Mouse (Mus musculus) limb, embryonic 15.5 days (tissue): ENCODE measurements around the gene Dnase2a. TPM values are rescaled to one million over a fixed set of nuclear protein-coding genes. Genes with fewer than 3 reads are reported as not detected.

Experiments
- ATAC-seq: fragments of 200-750 bp; cut with Nextera tagmentation; 2 replicates; pipeline ENCODE4 v1.8.0; 2017; ENCODE audit warnings: low read depth, moderate TSS enrichment; ENCODE audit not compliant: insufficient number of reproducible peaks, low FRiP score, low TSS enrichment
- H3K27ac ChIP-seq: fragments of 300-500 bp; sonication (generic); 2 replicates; pipeline ENCODE4 v1.5.1; 2015; ENCODE audit warnings: moderate library complexity, mild to moderate bottlenecking, inconsistent platforms
- H3K27me3 ChIP-seq: fragments of 300-500 bp; sonication (generic); 2 replicates; pipeline ENCODE4 v1.6.1; 2015; ENCODE audit warnings: inconsistent platforms
- H3K36me3 ChIP-seq: fragments of 300-500 bp; sonication (generic); 2 replicates; pipeline ENCODE4 v1.6.1; 2015; ENCODE audit warnings: inconsistent platforms
- H3K4me1 ChIP-seq: fragments of 300-500 bp; sonication (generic); 2 replicates; pipeline ENCODE4 v1.6.1; 2015; ENCODE audit warnings: inconsistent platforms
- H3K4me2 ChIP-seq: fragments of 300-500 bp; sonication (generic); 2 replicates; pipeline ENCODE4 v1.6.1; 2015; ENCODE audit warnings: mild to moderate bottlenecking, inconsistent platforms
- H3K4me3 ChIP-seq: fragments of 300-500 bp; sonication (generic); 2 replicates; pipeline ENCODE4 v1.5.1; 2015; ENCODE audit warnings: mild to moderate bottlenecking, inconsistent platforms
- H3K9ac ChIP-seq: fragments of 300-500 bp; sonication (generic); 2 replicates; pipeline ENCODE4 v1.6.1; 2015; ENCODE audit warnings: inconsistent platforms
- H3K9me3 ChIP-seq: fragments of 300-500 bp; sonication (generic); 2 replicates; pipeline ENCODE4 v1.6.1; 2016; ENCODE audit warnings: inconsistent platforms
- WGBS: fragments of 180-500 bp; shearing (Covaris S2); methylation state at CpG from one replicate; pipeline ENCODE4 v1.1.7; 2015; 5-methylcytosine and 5-hydroxymethylcytosine counted together
- polyA plus RNA-seq: library from polyadenylated mRNA; unstranded; fragments of >200 nt; fragmentation: Nextera tagmentation; extraction: Ambion mirVana; gene quantifications from 2 replicates; pipeline ENCODE4 v1.2.1, GENCODE M21; 2015

Gene Dnase2a
- polyA plus RNA-seq = 19.2 and 22.1 TPM in 2 replicates

- peak within 1 kb of the TSS; percentile 48 for H3K9ac ChIP-seq
- H3K4me1 ChIP-seq = peaks cover 31% of the 10 kb centered on the region
- H3K4me2 ChIP-seq = peak within 1 kb of the TSS; percentile 71
- H3K4me3 ChIP-seq = peak within 1 kb of the TSS; percentile 55
- peak; percentile 92 for ATAC-seq
- no peaks in the 10 kb centered on the region for H3K9me3 ChIP-seq
- peaks cover 35% of the 10 kb centered on the region for H3K27me3 ChIP-seq
- 0 out of 2 replicates have a peak, but pooled peaks cover 3% of the 10 kb centered on the region for H3K36me3 ChIP-seq
- H3K27ac ChIP-seq = peak within 1 kb of the TSS; percentile 35
- under 1% methylated on average over 45 of the region's 45 CpGs for WGBS
These were observed at the start of gene Dnase2a for GRCm38 (mm10) chr8:84908421-84909161. Gene Dnase2a (plus strand): TSS chr8:84908560.

GRCm38 (mm10) chr8:84871376-84872308, 36.7 kb upstream of the Dnase2a start, which contains the start of gene Syce2:
Gene Syce2 (plus strand): TSS chr8:84872111.
- H3K9me3 ChIP-seq = no peaks in the 10 kb centered on the region
- peak; percentile 62 for ATAC-seq
- peak within 1 kb of the TSS; percentile 30; the same call in 1 of the 2 replicates for H3K27ac ChIP-seq
- H3K4me2 ChIP-seq = peak within 1 kb of the TSS; percentile 98
- peaks cover 13% of the 10 kb centered on the region for H3K4me1 ChIP-seq
- peak within 1 kb of the TSS; percentile 37 for H3K9ac ChIP-seq
- peak within 1 kb of the TSS; percentile 52 for H3K4me3 ChIP-seq
- no peaks in the 10 kb centered on the region for H3K27me3 ChIP-seq
- WGBS = 12% methylated on average over 46 of the region's 46 CpGs
- peaks cover 36% of the 10 kb centered on the region for H3K36me3 ChIP-seq

- Histone ChIP-seq H3K4me2 (peak overlapping the region; percentile 98), H3K9ac (peak overlapping the region; percentile 37), H3K36me3 (peaks cover 28% of the 10 kb centered on the region), H3K27me3 (no peaks in the 10 kb centered on the region), H3K27ac (peak overlapping the region; percentile 30; the same call in 1 of the 2 replicates), H3K9me3 (no peaks in the 10 kb centered on the region), H3K4me3 (peak overlapping the region; percentile 52), H3K4me1 (peaks cover 13% of the 10 kb centered on the region)
- ATAC-seq = peak; percentile 57; the same call in 1 of the 2 replicates
- 2% methylated on average over 53 of the region's 54 CpGs for WGBS
These were observed 35.9 kb upstream of the Dnase2a start for GRCm38 (mm10) chr8:84872309-84872965.

GRCm38 (mm10) chr8:84873016-84873415, 35.3 kb upstream of the Dnase2a start:
- Histone ChIP-seq H3K9ac (no peak overlapping the region), H3K4me2 (peak overlapping the region; percentile 98), H3K36me3 (peaks cover 22% of the 10 kb centered on the region), H3K4me1 (peaks cover 13% of the 10 kb centered on the region), H3K9me3 (no peaks in the 10 kb centered on the region), H3K27me3 (no peaks in the 10 kb centered on the region), H3K27ac (no peak overlapping the region), H3K4me3 (peak overlapping the region; percentile 52)
- 46% methylated on average over 4 of the region's 4 CpGs for WGBS
- ATAC-seq = no peak

GRCm38 (mm10) chr8:84874339-84874738, 34.0 kb upstream of the Dnase2a start:
- Histone ChIP-seq H3K36me3 (peaks cover 9% of the 10 kb centered on the region), H3K27me3 (no peaks in the 10 kb centered on the region), H3K4me1 (peaks cover 13% of the 10 kb centered on the region), H3K4me3 (no peak overlapping the region), H3K9me3 (no peaks in the 10 kb centered on the region), H3K27ac (no peak overlapping the region), H3K9ac (no peak overlapping the region), H3K4me2 (no peak overlapping the region)
- 85% methylated on average over 3 of the region's 3 CpGs for WGBS
- no peak for ATAC-seq

GRCm38 (mm10) chr8:84877297-84878035, 30.9 kb upstream of the Dnase2a start:
- no peaks in the 10 kb centered on the region for H3K36me3 ChIP-seq
- no peaks in the 10 kb centered on the region for H3K27me3 ChIP-seq
- H3K4me1 ChIP-seq = peaks cover 6% of the 10 kb centered on the region
- 73% methylated on average over 3 of the region's 3 CpGs for WGBS
- H3K27ac ChIP-seq = no peak overlapping the region
- H3K9ac ChIP-seq = no peak overlapping the region
- H3K9me3 ChIP-seq = no peaks in the 10 kb centered on the region
- no peak overlapping the region for H3K4me3 ChIP-seq
- H3K4me2 ChIP-seq = no peak overlapping the region
- ATAC-seq = no peak

GRCm38 (mm10) chr8:84878915-84879314, 29.4 kb upstream of the Dnase2a start:
- H3K9ac ChIP-seq = no peak overlapping the region

GRCm38 (mm10) chr8:84884728-84885127, 23.6 kb upstream of the Dnase2a start:
- Histone ChIP-seq H3K4me2 (no peak overlapping the region), H3K27ac (no peak overlapping the region), H3K4me3 (no peak overlapping the region), H3K4me1 (no peaks in the 10 kb centered on the region), H3K27me3 (no peaks in the 10 kb centered on the region), H3K9me3 (no peaks in the 10 kb centered on the region), H3K9ac (no peak overlapping the region), H3K36me3 (peaks cover 38% of the 10 kb centered on the region)
- WGBS = 79% methylated on average over 4 of the region's 4 CpGs
- ATAC-seq = no peak

More at GRCm38 (mm10) chr8:84878915-84879314, 29.4 kb upstream of the Dnase2a start:
- no peaks in the 10 kb centered on the region for H3K27me3 ChIP-seq
- 89% methylated on average over 1 of the region's 1 CpGs for WGBS
- H3K36me3 ChIP-seq = no peaks in the 10 kb centered on the region
- H3K4me2 ChIP-seq = no peak overlapping the region
- ATAC-seq = no peak
- H3K9me3 ChIP-seq = no peaks in the 10 kb centered on the region
- no peak overlapping the region for H3K27ac ChIP-seq
- no peak overlapping the region for H3K4me3 ChIP-seq
- no peaks in the 10 kb centered on the region for H3K4me1 ChIP-seq

GRCm38 (mm10) chr8:84888280-84888679, 20.1 kb upstream of the Dnase2a start:
- H3K9ac ChIP-seq = no peak overlapping the region
- H3K4me1 ChIP-seq = peaks cover 10% of the 10 kb centered on the region
- no peak overlapping the region for H3K4me2 ChIP-seq
- no peak for ATAC-seq
- H3K27me3 ChIP-seq = no peaks in the 10 kb centered on the region
- 93% methylated on average over 3 of the region's 3 CpGs for WGBS
- H3K36me3 ChIP-seq = peaks cover 50% of the 10 kb centered on the region
- H3K4me3 ChIP-seq = no peak overlapping the region
- H3K27ac ChIP-seq = no peak overlapping the region
- no peaks in the 10 kb centered on the region for H3K9me3 ChIP-seq

GRCm38 (mm10) chr8:84889141-84889540, 19.2 kb upstream of the Dnase2a start:
- H3K9me3 ChIP-seq = no peaks in the 10 kb centered on the region
- H3K27ac ChIP-seq = no peak overlapping the region
- H3K9ac ChIP-seq = no peak overlapping the region
- WGBS = 82% methylated on average over 1 of the region's 1 CpGs
- no peak overlapping the region for H3K4me3 ChIP-seq
- H3K27me3 ChIP-seq = no peaks in the 10 kb centered on the region
- peaks cover 50% of the 10 kb centered on the region for H3K36me3 ChIP-seq
- peaks cover 15% of the 10 kb centered on the region for H3K4me1 ChIP-seq
- no peak for ATAC-seq
- H3K4me2 ChIP-seq = no peak overlapping the region
